Mouse (Mus musculus) megakaryocyte, embryonic 14.5 days (primary cell): ENCODE measurements at regions not wholly inside any gene's neighbourhood (a gene's known extent, or its start where the extent isn't known, plus 50 kb on each side); places are given as distances from the start of the nearest gene placed in this dataset.

Source experiments
- H3K27me3 ChIP-seq: replicated peaks from 2 replicates; pipeline ENCODE3; 2012; ENCODE audit warnings: inconsistent platforms
- H3K36me3 ChIP-seq: replicated peaks from 2 replicates; pipeline ENCODE3; 2012; ENCODE audit warnings: low read length, inconsistent platforms, mixed read lengths
- H3K4me1 ChIP-seq: 2 replicates; pipeline ENCODE4 v1.6.1; 2012; ENCODE audit warnings: inconsistent platforms
- H3K4me3 ChIP-seq: replicated peaks from 2 replicates; pipeline ENCODE3; 2012; ENCODE audit warnings: moderate library complexity, mild to moderate bottlenecking, inconsistent platforms
- H3K9me3 ChIP-seq: 2 replicates; pipeline ENCODE4 v1.6.1; 2012; ENCODE audit warnings: inconsistent platforms
- FLI1 ChIP-seq: IDR thresholded peaks from 2 replicates; pipeline ENCODE4 v1.6.1; 2012; ENCODE audit warnings: low read length, inconsistent platforms, mixed read lengths
- GATA1 ChIP-seq: IDR thresholded peaks from 3 replicates; pipeline ENCODE4 v1.6.1; 2012; ENCODE audit warnings: mixed read lengths, low read length, inconsistent platforms, borderline replicate concordance

GRCm38 (mm10) chr11:19849844-19850420 is 74.2 kb upstream of the Spred2 start:
- H3K27me3 ChIP-seq = peaks cover 30% of the 10 kb centered on the region
- H3K4me1 ChIP-seq = no peaks in the 10 kb centered on the region; the same call in 1 of the 2 replicates
- no peaks in the 10 kb centered on the region for H3K9me3 ChIP-seq
- no peak overlapping the region for H3K4me3 ChIP-seq
- no peaks in the 10 kb centered on the region for H3K36me3 ChIP-seq
- TF ChIP-seq GATA1 = no peak
- TF ChIP-seq FLI1 = no peak

- Histone ChIP-seq H3K4me1 (no peaks in the 10 kb centered on the region; the same call in 1 of the 2 replicates), H3K9me3 (0 out of 2 replicates have a peak, but pooled peaks cover 2% of the 10 kb centered on the region), H3K36me3 (no peaks in the 10 kb centered on the region), H3K4me3 (no peak overlapping the region), H3K27me3 (peaks cover 32% of the 10 kb centered on the region)
- no peak for TF ChIP-seq FLI1
- TF ChIP-seq GATA1 = no peak
These were observed 73.1 kb upstream of the Spred2 start for GRCm38 (mm10) chr11:19851022-19851615.

GRCm38 (mm10) chr11:19861596-19861995 is 62.6 kb upstream of the Spred2 start:
- Histone ChIP-seq H3K36me3 (no peaks in the 10 kb centered on the region), H3K4me1 (peaks cover 20% of the 10 kb centered on the region), H3K4me3 (no peak overlapping the region), H3K27me3 (peaks cover 4% of the 10 kb centered on the region), H3K9me3 (0 out of 2 replicates have a peak, but pooled peaks cover under 1% of the 10 kb centered on the region)
- no peak for TF ChIP-seq FLI1
- no peak for TF ChIP-seq GATA1

- Histone ChIP-seq H3K9me3 (peaks cover 13% of the 10 kb centered on the region), H3K36me3 (no peaks in the 10 kb centered on the region), H3K4me1 (peaks cover 25% of the 10 kb centered on the region), H3K27me3 (peaks cover 3% of the 10 kb centered on the region), H3K4me3 (no peak overlapping the region)
- TF ChIP-seq FLI1 (no peak), GATA1 (no peak)
These were observed 60.8 kb upstream of the Spred2 start for GRCm38 (mm10) chr11:19863327-19863726.

GRCm38 (mm10) chr11:19866262-19866661 is 57.9 kb upstream of the Spred2 start:
- TF ChIP-seq GATA1 (no peak), FLI1 (no peak)
- Histone ChIP-seq H3K9me3 (peaks cover 19% of the 10 kb centered on the region), H3K27me3 (peaks cover 3% of the 10 kb centered on the region), H3K4me1 (peaks cover 25% of the 10 kb centered on the region), H3K4me3 (no peak overlapping the region), H3K36me3 (no peaks in the 10 kb centered on the region)

- H3K36me3 ChIP-seq = no peaks in the 10 kb centered on the region
- peaks cover 19% of the 10 kb centered on the region for H3K9me3 ChIP-seq
- H3K4me3 ChIP-seq = no peak overlapping the region
- TF ChIP-seq FLI1 (no peak), GATA1 (no peak)
- peaks cover 18% of the 10 kb centered on the region for H3K4me1 ChIP-seq
- H3K27me3 ChIP-seq = peaks cover 16% of the 10 kb centered on the region
These were observed 54.5 kb upstream of the Spred2 start for GRCm38 (mm10) chr11:19869671-19870070.

- H3K9me3 ChIP-seq = peaks cover 19% of the 10 kb centered on the region
- no peak for TF ChIP-seq GATA1
- TF ChIP-seq FLI1 = no peak
- no peak overlapping the region for H3K4me3 ChIP-seq
- H3K36me3 ChIP-seq = no peaks in the 10 kb centered on the region
- peaks cover 17% of the 10 kb centered on the region for H3K27me3 ChIP-seq
- H3K4me1 ChIP-seq = peaks cover 17% of the 10 kb centered on the region
These were observed 54.0 kb upstream of the Spred2 start for GRCm38 (mm10) chr11:19870136-19870535.

- peaks cover 31% of the 10 kb centered on the region for H3K27me3 ChIP-seq
- TF ChIP-seq FLI1 (no peak), GATA1 (no peak)
- no peaks in the 10 kb centered on the region for H3K36me3 ChIP-seq
- H3K4me3 ChIP-seq = no peak overlapping the region
- H3K4me1 ChIP-seq = no peaks in the 10 kb centered on the region
- H3K9me3 ChIP-seq = peaks cover 3% of the 10 kb centered on the region
These were observed 50.4 kb upstream of the Spred2 start for GRCm38 (mm10) chr11:19873796-19874195.
